In the genomic region with DNA sequence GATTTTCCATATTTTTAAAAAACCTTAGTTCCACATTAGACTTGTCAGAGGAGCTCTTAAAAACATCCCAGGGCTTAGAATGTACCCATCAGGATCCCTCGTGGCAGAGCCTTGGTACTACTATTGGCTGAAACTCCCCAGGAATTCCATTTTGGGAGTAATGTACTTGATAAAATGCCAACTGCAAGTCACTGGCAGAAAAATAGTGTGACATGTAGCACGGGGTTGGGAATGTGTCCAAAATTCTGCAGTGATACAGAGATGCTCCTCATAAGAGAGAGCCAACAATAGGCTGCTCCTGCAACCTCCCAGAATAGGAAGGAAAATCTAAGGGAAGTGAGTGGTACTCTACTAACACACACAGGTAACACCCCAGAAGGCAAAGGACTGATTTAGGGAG, we compare ENCODE assay signal across 10 mouse cellular contexts.
DNase-seq lines count a peak whose midpoint lies in the region; ATAC-seq lines count a peak whose summit lies in the region.
"Had no signal": no experiment of that assay in that cellular context is flagged by ENCODE, and none has a peak within 500 bp of the region (broad histone marks: within the 10 kb centered on the region; RNA-seq: fewer than 3 reads in every experiment).

No protein-coding gene starts in this region.

- H3K9ac ChIP-seq in forebrain, embryonic 14.5 days (ENCODE audit: low read length), result no peak overlapping the region
- H3K9ac ChIP-seq in forebrain, embryonic 12.5 days, result no peak overlapping the region
- no peak overlapping the region for H3K9ac ChIP-seq in heart, embryonic 16.5 days (ENCODE audit: low read length)
- H3K9ac ChIP-seq in hindbrain, embryonic 14.5 days, result no peak overlapping the region
- H3K9ac ChIP-seq: heart, embryonic 13.5 days had no signal

- H3K4me2 ChIP-seq in forebrain, embryonic 14.5 days (ENCODE audit: low read length), result no peak overlapping the region
- no peak overlapping the region for H3K4me2 ChIP-seq in forebrain, embryonic 12.5 days
- no peak overlapping the region for H3K4me2 ChIP-seq in heart, embryonic 16.5 days (ENCODE audit: low read depth, low read length)
- H3K4me2 ChIP-seq in hindbrain, embryonic 14.5 days (replicated peaks), result no peak overlapping the region
- H3K4me2 ChIP-seq: heart, embryonic 13.5 days had no signal

- intact Hi-C loops in left cerebral cortex, postnatal 4 days (cut with DNase I), result no loop called here

- H3K27me3 ChIP-seq in forebrain, embryonic 14.5 days (replicated peaks; ENCODE audit: control insufficient read depth, insufficient read depth, low read length), result no peaks in the 10 kb centered on the region
- no peaks in the 10 kb centered on the region for H3K27me3 ChIP-seq in forebrain, embryonic 12.5 days
- no peaks in the 10 kb centered on the region for H3K27me3 ChIP-seq in heart, embryonic 16.5 days (ENCODE audit: control insufficient read depth, insufficient read depth, low read length)
- H3K27me3 ChIP-seq in hindbrain, embryonic 14.5 days (ENCODE audit: control insufficient read depth, insufficient read depth, low read length), result no peaks in the 10 kb centered on the region
- H3K27me3 ChIP-seq: heart, embryonic 13.5 days had no signal

- H3K27ac ChIP-seq in forebrain, embryonic 14.5 days (ENCODE audit: low read depth, low read length), result no peak overlapping the region
- H3K27ac ChIP-seq in forebrain, embryonic 12.5 days, result no peak overlapping the region
- H3K27ac ChIP-seq in heart, embryonic 16.5 days (ENCODE audit: low read length), result peak overlapping the region; percentile 57
- H3K27ac ChIP-seq in hindbrain, embryonic 14.5 days, result no peak overlapping the region
- H3K27ac ChIP-seq: heart, embryonic 13.5 days had no signal

- DNase-seq in forebrain, embryonic 14.5 days (ENCODE audit: low spot score), result peak; percentile 76
- DNase-seq in lung, postnatal 10 days, result peak; percentile 62
- no peak for DNase-seq in lung, postnatal 36 days
- peak; percentile 23 for DNase-seq in left cerebral cortex, postnatal 4 days
- DNase-seq in hindbrain, embryonic 14.5 days (ENCODE audit: low spot score), result no peak
- DNase-seq: lung, postnatal 4 days had no signal

- peak; percentile 60; the same call in 1 of the 2 replicates for ATAC-seq in forebrain, embryonic 14.5 days
- no peak for ATAC-seq in forebrain, embryonic 12.5 days (ENCODE audit: low FRiP score)
- ATAC-seq in heart, embryonic 16.5 days (replicated peaks; ENCODE audit: extremely low read depth, insufficient read depth, low FRiP score), result peak; percentile 87
- no peak for ATAC-seq in hindbrain, embryonic 14.5 days (ENCODE audit: low FRiP score)
- no peak for ATAC-seq in inflammation-experienced regulatory T-cells, adult 6 months

- H3K4me1 ChIP-seq in forebrain, embryonic 14.5 days (ENCODE audit: control insufficient read depth, insufficient read depth, low read length), result no peaks in the 10 kb centered on the region
- H3K4me1 ChIP-seq in forebrain, embryonic 12.5 days, result no peaks in the 10 kb centered on the region
- peaks cover 7% of the 10 kb centered on the region; the same call in 1 of the 2 replicates for H3K4me1 ChIP-seq in heart, embryonic 16.5 days (ENCODE audit: control insufficient read depth, insufficient read depth, low read length)
- no peaks in the 10 kb centered on the region for H3K4me1 ChIP-seq in hindbrain, embryonic 14.5 days (replicated peaks; ENCODE audit: control insufficient read depth, insufficient read depth, low read length)

- H3K4me3 ChIP-seq in forebrain, embryonic 14.5 days (ENCODE audit: low read depth, low read length), result no peak overlapping the region
- H3K4me3 ChIP-seq in forebrain, embryonic 12.5 days (replicated peaks), result no peak overlapping the region
- H3K4me3 ChIP-seq in heart, embryonic 16.5 days (ENCODE audit: low read length), result no peak overlapping the region
- H3K4me3 ChIP-seq in hindbrain, embryonic 14.5 days (replicated peaks; ENCODE audit: low read length), result no peak overlapping the region
- H3K4me3 ChIP-seq: heart, embryonic 13.5 days had no signal

- H3K9me3 ChIP-seq in forebrain, embryonic 14.5 days (replicated peaks; ENCODE audit: control insufficient read depth, low read length), result no peaks in the 10 kb centered on the region
- H3K9me3 ChIP-seq in forebrain, embryonic 12.5 days, result no peaks in the 10 kb centered on the region
- H3K9me3 ChIP-seq in heart, embryonic 16.5 days (replicated peaks; ENCODE audit: control insufficient read depth, low read length), result no peaks in the 10 kb centered on the region
- H3K9me3 ChIP-seq in hindbrain, embryonic 14.5 days (ENCODE audit: control insufficient read depth, low read length), result no peaks in the 10 kb centered on the region
- H3K9me3 ChIP-seq: heart, embryonic 13.5 days had no signal

- 48% methylated on average over 2 of the region's 2 CpGs for WGBS in forebrain, embryonic 14.5 days
- WGBS in forebrain, embryonic 12.5 days, result 78% methylated on average over 2 of the region's 2 CpGs
- 20% methylated on average over 2 of the region's 2 CpGs for WGBS in heart, embryonic 16.5 days
- 71% methylated on average over 2 of the region's 2 CpGs for WGBS in hindbrain, embryonic 14.5 days

- H3K36me3 ChIP-seq in forebrain, embryonic 14.5 days (ENCODE audit: control insufficient read depth, insufficient read depth, low read length), result no peaks in the 10 kb centered on the region
- no peaks in the 10 kb centered on the region for H3K36me3 ChIP-seq in forebrain, embryonic 12.5 days (replicated peaks)
- no peaks in the 10 kb centered on the region for H3K36me3 ChIP-seq in heart, embryonic 16.5 days (ENCODE audit: control insufficient read depth, insufficient read depth)
- no peaks in the 10 kb centered on the region for H3K36me3 ChIP-seq in hindbrain, embryonic 14.5 days (replicated peaks; ENCODE audit: control insufficient read depth, insufficient read depth)
- H3K36me3 ChIP-seq: heart, embryonic 13.5 days had no signal

Comparison
In these comparisons a context has a peak if more than half of its experiments do, and no peak if none do; other contexts are left out.
1. ATAC-seq: peak in forebrain, embryonic 14.5 days (single experiment) and heart, embryonic 16.5 days (single experiment); none in forebrain, embryonic 12.5 days (single experiment), hindbrain, embryonic 14.5 days (single experiment) and inflammation-experienced regulatory T-cells, adult 6 months (single experiment).
2. DNase-seq: peak in forebrain, embryonic 14.5 days (single experiment), lung, postnatal 10 days (single experiment) and left cerebral cortex, postnatal 4 days (single experiment); none in lung, postnatal 36 days (single experiment) and hindbrain, embryonic 14.5 days (single experiment).